Mouse (Mus musculus) cerebellum, adult 2 months (tissue): Measurements from ENCODE around the gene Stam2. TPM values are rescaled to one million over a fixed set of nuclear protein-coding genes. Genes with fewer than 3 reads are reported as not detected.
A peak's percentile ranks its signal among the peaks of the same experiment; 100 is the strongest.

Source experiments
- DNase-seq, 2 experiments: peaks; one replicate each; pipeline ENCODE4 v3.0.0; 2021
- H3K27ac ChIP-seq: fragments of 200-500 bp; 2 replicates; pipeline ENCODE4 v1.5.1; 2012; ENCODE audit warnings: low read length, control low read depth, inconsistent platforms; ENCODE audit not compliant: insufficient read depth
- H3K27me3 ChIP-seq: fragments of 200-500 bp; 2 replicates; pipeline ENCODE4 v1.6.1; 2012; ENCODE audit warnings: inconsistent platforms, mild to moderate bottlenecking, low read length, moderate library complexity; ENCODE audit not compliant: control insufficient read depth, insufficient read depth
- H3K4me1 ChIP-seq: fragments of 200-500 bp; 2 replicates; pipeline ENCODE4 v1.6.1; 2011; ENCODE audit warnings: low read length; ENCODE audit not compliant: control insufficient read depth, insufficient read depth
- H3K4me3 ChIP-seq: fragments of 200-500 bp; replicated peaks from 2 replicates; pipeline ENCODE3; 2011; ENCODE audit warnings: mild to moderate bottlenecking, low read depth, low read length, control low read depth; ENCODE audit not compliant: insufficient read depth
- CTCF ChIP-seq: fragments of 200-500 bp; IDR thresholded peaks from 2 replicates; pipeline ENCODE4 v1.5.1; 2011; ENCODE audit warnings: low read depth, mild to moderate bottlenecking, control low read depth, low read length, moderate library complexity, borderline replicate concordance; ENCODE audit not compliant: insufficient read depth
- POLR2A ChIP-seq: fragments of 200-500 bp; IDR thresholded peaks from 2 replicates; pipeline ENCODE4 v1.6.1; 2011; ENCODE audit warnings: low read length, control low read depth, borderline replicate concordance; ENCODE audit not compliant: insufficient read depth
- WGBS: fragments of 180-500 bp; shearing (Covaris S2); methylation state at CpG from one replicate; pipeline ENCODE4 v1.1.7; 2018; 5-methylcytosine and 5-hydroxymethylcytosine counted together
- polyA plus RNA-seq: library from polyadenylated mRNA; depleted of rRNA; stranded (reverse); fragments of >200 nt; gene quantifications from 2 replicates; pipeline ENCODE4 v1.2.3, GENCODE M21; 2012

The Stam2 gene
- polyA plus RNA-seq, 1 experiment, result 11.2 TPM

DNA sequence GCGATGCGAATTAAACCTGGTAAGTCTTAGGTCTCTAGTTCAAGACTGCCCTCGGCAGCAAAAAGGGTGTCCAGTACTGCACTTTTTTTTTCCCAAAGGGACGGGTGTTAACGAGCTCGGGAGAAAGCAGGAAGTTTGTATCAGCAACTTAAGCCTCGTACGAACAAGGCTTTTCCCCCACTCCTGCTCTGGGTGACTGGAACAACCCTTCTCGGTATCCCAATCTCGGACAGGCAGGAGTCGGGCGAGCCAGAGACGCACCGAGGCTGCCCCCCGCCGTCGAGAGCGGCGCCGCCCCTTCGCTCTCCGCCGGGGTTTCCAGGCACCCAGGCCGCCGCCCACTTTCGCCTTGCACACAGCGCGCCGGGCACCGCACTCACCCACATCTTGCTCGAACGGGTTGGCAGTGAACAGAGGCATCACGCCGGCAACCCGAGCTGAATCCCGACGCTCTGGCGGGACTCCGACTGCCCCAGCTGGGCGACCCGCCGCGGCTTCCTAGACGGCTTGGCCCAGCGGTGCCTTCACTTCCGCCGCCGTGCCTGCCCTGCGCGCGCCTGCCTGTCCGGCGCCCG is 313 bp downstream of the Stam2 start:
- H3K27me3 ChIP-seq, result no peaks in the 10 kb centered on the region
- DNase-seq, result peak in 1 of 2 experiments; percentile 70
- H3K4me3 ChIP-seq, result peak overlapping the region; percentile 77
- H3K27ac ChIP-seq, result peak overlapping the region; percentile 90
- no peaks in the 10 kb centered on the region for H3K4me1 ChIP-seq
- TF ChIP-seq POLR2A, result no peak
- TF ChIP-seq CTCF, result no peak
- WGBS, result under 1% methylated on average over 54 of the region's 54 CpGs

DNA sequence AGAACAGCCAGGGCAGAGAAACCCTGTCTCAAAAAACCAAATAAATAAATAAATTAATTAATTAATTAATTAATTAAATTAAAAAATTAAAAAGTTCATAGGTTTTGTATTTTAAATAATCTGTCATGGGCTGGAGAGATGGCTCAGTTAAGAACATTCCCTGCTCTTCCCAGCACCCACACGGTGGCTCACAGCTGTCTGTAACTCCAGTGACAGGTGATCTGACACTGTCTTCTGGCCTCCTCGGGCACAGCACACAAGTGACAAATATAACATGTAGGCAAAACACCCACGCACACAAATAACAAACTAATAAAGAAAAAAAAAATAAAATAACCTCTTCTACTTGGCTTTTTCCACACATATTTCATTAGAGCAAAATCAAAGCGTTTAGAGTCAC is 1.5 kb downstream of the Stam2 start:
- Histone ChIP-seq H3K4me1 (no peaks in the 10 kb centered on the region), H3K27me3 (no peaks in the 10 kb centered on the region), H3K27ac (no peak overlapping the region), H3K4me3 (no peak overlapping the region)
- no peak for TF ChIP-seq CTCF
- TF ChIP-seq POLR2A, result no peak
- DNase-seq, result no peak
- 70% methylated on average over 4 of the region's 4 CpGs for WGBS

DNA sequence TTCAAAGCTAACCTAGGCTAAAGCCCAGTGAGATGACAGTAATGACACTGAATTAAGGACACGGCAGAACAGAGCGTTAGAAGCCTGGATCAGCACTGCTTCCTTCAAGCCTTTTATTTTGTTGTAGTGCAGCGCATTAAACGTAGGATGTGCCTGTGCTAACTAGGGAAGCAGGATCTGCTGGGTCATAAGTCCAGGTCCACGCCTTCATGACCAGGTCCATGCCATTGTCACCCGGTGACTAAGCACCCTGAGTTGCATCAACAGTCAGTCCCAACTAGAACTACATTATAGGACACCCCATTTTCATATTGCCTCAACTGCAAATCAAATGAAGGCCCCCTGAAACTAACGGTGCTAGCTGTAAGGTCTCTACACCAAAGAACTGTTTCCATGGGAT is 7.6 kb downstream of the Stam2 start:
- TF ChIP-seq POLR2A, result no peak
- TF ChIP-seq CTCF, result no peak
- no peak for DNase-seq
- no peaks in the 10 kb centered on the region for H3K27me3 ChIP-seq
- H3K4me1 ChIP-seq, result no peaks in the 10 kb centered on the region
- H3K27ac ChIP-seq, result no peak overlapping the region
- no peak overlapping the region for H3K4me3 ChIP-seq
- 98% methylated on average over 7 of the region's 7 CpGs for WGBS

DNA sequence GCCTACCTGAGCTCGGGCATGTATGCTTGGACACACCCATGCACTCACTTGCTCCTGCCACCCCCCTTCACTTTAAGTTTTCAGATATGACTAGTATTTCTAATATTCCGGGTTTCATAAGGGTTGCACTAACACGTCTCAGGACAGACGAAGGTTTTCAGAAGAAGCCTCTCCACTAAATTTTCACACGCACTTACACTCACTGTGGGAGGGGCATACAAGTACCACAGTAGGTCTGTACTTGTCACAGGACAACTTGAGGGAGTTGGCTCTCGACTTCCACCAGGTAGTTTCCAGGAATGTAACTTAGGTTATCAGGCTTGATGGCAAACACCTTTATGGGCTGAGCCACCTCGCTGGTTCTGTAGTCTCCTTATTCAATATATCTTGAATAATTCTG is 8.4 kb downstream of the Stam2 start:
- Histone ChIP-seq H3K27me3 (no peaks in the 10 kb centered on the region), H3K27ac (no peak overlapping the region), H3K4me3 (no peak overlapping the region), H3K4me1 (no peaks in the 10 kb centered on the region)
- no peak for DNase-seq
- 92% methylated on average over 7 of the region's 7 CpGs for WGBS
- no peak for TF ChIP-seq CTCF
- TF ChIP-seq POLR2A, result no peak

DNA sequence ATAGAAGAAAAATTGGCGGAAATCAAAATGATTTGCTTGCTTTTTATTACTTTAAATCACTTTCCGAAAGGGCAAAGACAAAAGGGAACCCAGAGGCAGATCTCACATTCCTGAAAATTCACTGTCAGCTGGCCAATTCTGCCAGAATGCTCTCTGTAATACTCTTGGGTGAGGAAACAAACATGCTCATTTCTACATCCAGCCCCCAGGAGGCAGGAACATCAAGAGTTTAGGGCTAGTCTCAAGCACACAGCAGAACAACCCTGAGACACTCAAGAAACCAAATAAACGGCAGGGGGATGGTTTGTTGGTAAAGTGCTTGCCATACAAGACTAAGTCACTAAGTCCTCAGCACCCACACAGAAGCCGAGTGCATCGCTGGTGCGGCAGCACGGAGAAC is 9.5 kb downstream of the Stam2 start:
- 90% methylated on average over 7 of the region's 7 CpGs for WGBS
- Histone ChIP-seq H3K27me3 (no peaks in the 10 kb centered on the region), H3K4me3 (no peak overlapping the region), H3K27ac (no peak overlapping the region), H3K4me1 (no peaks in the 10 kb centered on the region)
- TF ChIP-seq POLR2A (no peak), CTCF (no peak)
- DNase-seq, result no peak

DNA sequence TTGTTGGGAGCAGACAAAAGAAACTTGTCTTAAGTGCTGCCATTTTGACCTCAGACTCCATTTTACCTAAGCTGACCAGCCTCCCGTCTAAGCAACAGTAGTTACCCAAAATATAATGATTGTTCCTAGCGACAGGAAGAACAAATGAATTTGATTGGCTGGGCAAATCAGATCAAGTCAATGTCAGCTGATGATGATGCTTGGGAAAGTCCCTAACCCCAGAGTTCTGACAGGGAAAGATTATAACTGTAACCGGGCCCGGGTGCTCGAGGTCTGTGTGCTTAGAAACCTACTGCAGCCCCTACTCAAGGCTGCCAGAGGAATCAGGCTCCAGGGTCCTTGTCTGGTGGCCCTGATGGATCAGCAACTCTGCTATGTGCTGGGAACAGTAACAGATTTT is 10.1 kb downstream of the Stam2 start:
- H3K4me3 ChIP-seq, result no peak overlapping the region
- TF ChIP-seq POLR2A (no peak), CTCF (no peak)
- H3K27ac ChIP-seq, result no peak overlapping the region
- no peaks in the 10 kb centered on the region for H3K27me3 ChIP-seq
- no peak for DNase-seq
- 87% methylated on average over 5 of the region's 5 CpGs for WGBS
- no peaks in the 10 kb centered on the region for H3K4me1 ChIP-seq

DNA sequence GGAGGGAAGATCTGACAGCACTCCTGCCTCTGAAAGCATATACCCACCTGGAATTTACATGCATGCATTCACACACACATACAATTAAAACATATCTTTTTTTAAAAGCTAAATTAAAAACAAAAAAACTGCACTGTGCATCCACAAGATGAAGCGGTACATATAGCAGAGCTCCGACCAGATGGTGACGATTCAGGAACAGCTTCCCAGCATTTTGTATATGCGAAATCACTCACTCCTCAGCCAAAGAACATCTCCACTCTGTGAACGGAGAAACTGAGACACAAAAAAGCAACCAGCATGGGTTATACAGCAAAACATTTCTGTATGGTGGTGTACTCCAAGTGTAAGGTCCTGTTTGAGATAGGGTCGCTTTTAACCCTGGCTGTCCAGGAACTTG is 11.2 kb downstream of the Stam2 start:
- Histone ChIP-seq H3K4me3 (no peak overlapping the region), H3K27ac (no peak overlapping the region), H3K4me1 (no peaks in the 10 kb centered on the region), H3K27me3 (no peaks in the 10 kb centered on the region)
- no peak for DNase-seq
- no peak for TF ChIP-seq POLR2A
- no peak for TF ChIP-seq CTCF
- 90% methylated on average over 6 of the region's 6 CpGs for WGBS

DNA sequence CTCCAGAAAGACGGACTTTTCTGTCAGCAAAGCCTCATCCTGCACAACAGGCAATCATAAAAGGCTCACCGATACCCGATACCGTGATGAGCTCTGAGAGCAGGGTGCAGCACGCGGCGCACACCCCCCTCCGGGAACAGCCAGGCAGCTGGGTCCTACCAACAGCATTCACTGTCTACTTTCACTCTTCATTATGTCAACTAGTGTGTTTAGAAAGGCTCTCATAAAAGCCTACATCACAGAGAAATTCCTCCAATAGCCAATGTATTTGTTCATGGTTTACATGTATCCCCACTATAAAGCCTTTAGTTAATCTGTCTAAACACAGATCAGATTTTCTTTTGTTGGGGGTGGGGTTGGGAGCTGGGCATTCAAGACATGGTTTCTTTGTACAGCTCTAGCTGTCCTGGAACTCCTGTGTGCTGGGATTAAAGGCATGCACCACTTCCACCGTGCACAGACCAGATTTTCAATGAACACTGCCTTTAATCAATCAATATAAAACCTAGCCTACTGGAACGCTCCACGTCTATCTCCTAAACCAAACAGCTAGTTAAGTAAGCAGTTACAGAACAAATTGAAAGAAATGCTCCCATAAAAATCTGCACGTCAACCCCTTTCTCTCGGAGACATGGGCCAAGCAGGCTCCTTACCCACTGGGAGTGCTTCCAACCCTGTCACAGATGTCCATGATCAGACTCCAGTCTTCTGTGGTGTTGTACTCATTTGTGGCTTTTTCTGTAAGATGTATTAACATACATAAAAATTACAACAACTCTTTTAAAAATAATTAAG is 21.7 kb downstream of the Stam2 start:
- Histone ChIP-seq H3K4me3 (no peak overlapping the region), H3K27ac (no peak overlapping the region), H3K27me3 (no peaks in the 10 kb centered on the region), H3K4me1 (no peaks in the 10 kb centered on the region)
- TF ChIP-seq CTCF (no peak), POLR2A (no peak)
- 56% methylated on average over 13 of the region's 13 CpGs for WGBS
- peak in 1 of 2 experiments; percentile 14 for DNase-seq
